Mouse (Mus musculus): ENCODE results near the gene Setd6. TPM values are rescaled to one million over a fixed set of nuclear protein-coding genes. Genes with fewer than 3 reads are reported as not detected.

Gene Setd6
- polyA plus RNA-seq (2012; rRNA removed), result 10.7 and 13.1 TPM in 2 replicates

GRCm38 (mm10) chr8:95715676-95716531 lies at the start of gene Setd6:
TSS of gene Setd6 (plus strand) at chr8:95715881.

DNA sequence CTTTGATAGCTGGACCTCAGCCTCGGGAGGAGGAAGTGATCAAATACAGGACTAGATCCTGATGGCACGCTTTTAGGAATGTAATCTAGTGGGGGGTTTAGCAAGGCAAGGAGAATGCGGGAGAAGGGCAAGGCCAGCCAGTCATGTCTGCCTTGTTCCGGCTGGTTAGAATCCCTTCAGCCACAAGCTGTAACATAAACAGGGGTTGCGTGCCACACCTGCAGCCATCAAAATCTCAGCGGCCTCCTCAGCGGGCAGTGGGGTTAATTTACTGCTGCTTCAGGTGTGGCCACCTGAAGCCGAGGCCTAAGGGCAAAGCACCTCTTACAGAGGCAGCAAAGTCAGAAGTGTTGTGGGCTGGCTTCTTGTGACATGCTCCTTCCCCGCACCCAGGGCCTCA lies 39.0 kb upstream of the Setd6 start, which contains the start of gene Ndrg4:
TSS of gene Ndrg4 (plus strand) at position 350 of the 400 bp plus-strand sequence.

Other genes starting within 250 kb of the Setd6 start
- 10.4 and 10.6 TPM in 2 replicates for gene Csnk2a2, start 225.8 kb upstream of the Setd6 start, polyA plus RNA-seq (2012; rRNA removed)
- gene Ccdc113, start 181.8 kb upstream of the Setd6 start, polyA plus RNA-seq (2012; rRNA removed), result 0.02 TPM in 1 of 2 replicates, not detected in the other
- not detected in 2 replicates for gene Prss54, start 139.5 kb upstream of the Setd6 start, polyA plus RNA-seq (2012; rRNA removed)
- 2.9 and 3.1 TPM in 2 replicates for gene Gins3, start 82.4 kb upstream of the Setd6 start, polyA plus RNA-seq (2012; rRNA removed)
- gene Ndrg4, start 38.9 kb upstream of the Setd6 start, polyA plus RNA-seq (2012; rRNA removed), result 0.60 and 0.63 TPM in 2 replicates
- 34.5 and 37.4 TPM in 2 replicates for gene Cnot1, start 91.6 kb downstream of the Setd6 start, polyA plus RNA-seq (2012; rRNA removed)
- gene Sap18b, start 109.5 kb downstream of the Setd6 start, polyA plus RNA-seq (2012; rRNA removed), result 75.6 and 77.6 TPM in 2 replicates
- gene Slc38a7, start 137.7 kb downstream of the Setd6 start, polyA plus RNA-seq (2012; rRNA removed), result 7.5 and 7.9 TPM in 2 replicates
- 197 and 223 TPM in 2 replicates for gene Got2, start 172.7 kb downstream of the Setd6 start, polyA plus RNA-seq (2012; rRNA removed)

Measured in liver, embryonic 18 days (tissue).